Mouse (Mus musculus): ENCODE measurements around the gene Lamtor4. TPM values are rescaled to one million over a fixed set of nuclear protein-coding genes. Genes with fewer than 3 reads are reported as not detected.

The Lamtor4 gene
- total RNA-seq, 1 experiment = 87.2 TPM

DNA sequence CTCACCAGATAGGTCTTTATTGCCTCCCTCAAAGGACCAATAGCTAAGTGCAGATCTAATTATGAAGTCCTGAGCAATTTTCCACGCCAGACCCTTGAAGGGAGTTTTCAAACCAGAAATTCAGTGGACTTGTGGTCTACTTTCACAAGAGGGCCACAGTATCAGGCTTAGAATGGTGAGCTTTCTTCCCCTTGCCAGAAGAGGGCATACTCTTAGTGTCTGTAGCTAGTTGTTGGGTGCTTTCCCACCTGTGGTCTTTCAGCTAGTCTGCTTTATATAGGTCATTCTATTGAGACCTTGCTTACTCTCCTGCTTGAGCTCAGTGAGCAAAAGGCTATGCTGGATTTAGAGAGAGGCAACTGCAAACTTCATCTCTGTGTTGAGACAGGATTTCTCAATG is 28.3 kb downstream of the Lamtor4 start:
- TF ChIP-seq ZNF384 (IDR thresholded peaks at IDR 0.05; ENCODE audit: low read depth, low read length) (no peak), MAFK (IDR thresholded peaks at IDR 0.05; ENCODE audit: insufficient read depth, low read depth, low read length) (no peak), HCFC1 (IDR thresholded peaks at IDR 0.05; ENCODE audit: borderline replicate concordance, insufficient read depth, low read length) (no peak), ZC3H11A (IDR thresholded peaks at IDR 0.05; ENCODE audit: borderline replicate concordance, low read depth, low read length) (no peak), CHD2 (IDR thresholded peaks at IDR 0.05; ENCODE audit: low read depth, low read length) (no peak)
- H3K9me3 ChIP-seq (ENCODE audit: control insufficient read depth, insufficient read depth, low read depth, low read length) = no peaks in the 10 kb centered on the region
- H3K36me3 ChIP-seq (ENCODE audit: control insufficient read depth, insufficient read depth, low read length, poor library complexity, severe bottlenecking) = peaks cover 6% of the 10 kb centered on the region; the same call in 1 of the 2 replicates
- no peak for DNase-seq (ENCODE audit: low read depth, low spot score)
- no peak overlapping the region for H3K4me3 ChIP-seq (ENCODE audit: insufficient read depth in 1 of 2, low read depth in 1 of 2, low read length in 2 of 2, poor library complexity in 1 of 2, severe bottlenecking in 1 of 2)
- H3K4me1 ChIP-seq (ENCODE audit: control insufficient read depth in 2 of 2, insufficient read depth in 2 of 2, low read length in 2 of 2, poor library complexity in 1 of 2) = peaks cover 0 to 5% of the 10 kb centered on the region in 2 experiments; a peak in 1 of 4 replicates
- in situ Hi-C loops (cut with MboI; ENCODE audit: low sequenced_read_pairs in 2 of 2, unreplicated experiment in 2 of 2) = no loop called here
- H3K27ac ChIP-seq (ENCODE audit: insufficient read depth, low read depth, low read length, poor library complexity, severe bottlenecking) = no peak overlapping the region
- no peak overlapping the region for H3K9ac ChIP-seq (ENCODE audit: insufficient read depth, low read depth, low read length, poor library complexity, severe bottlenecking)

DNA sequence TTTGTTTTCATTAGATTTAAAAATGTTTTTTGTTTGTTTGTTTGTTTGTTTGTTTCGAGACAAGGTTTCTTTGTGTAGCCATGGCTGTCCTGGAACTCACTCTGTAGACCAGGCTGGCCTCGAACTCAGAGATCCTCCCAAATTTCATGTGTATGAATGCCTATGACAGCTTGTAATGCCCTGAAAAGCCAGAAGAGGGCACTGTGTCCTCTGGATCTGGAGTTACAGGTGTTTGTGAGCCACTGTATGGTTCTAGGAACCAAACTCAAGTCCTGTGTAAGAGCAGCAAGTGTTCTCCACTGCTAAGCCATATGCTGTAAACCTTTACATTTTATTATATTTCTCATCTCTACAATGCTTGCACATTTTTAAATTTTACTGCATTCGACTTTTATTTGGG is 32.6 kb downstream of the Lamtor4 start:
- H3K27ac ChIP-seq (ENCODE audit: insufficient read depth, low read depth, low read length, poor library complexity, severe bottlenecking) = no peak overlapping the region
- no peaks in the 10 kb centered on the region for H3K4me1 ChIP-seq (ENCODE audit: control insufficient read depth in 2 of 2, insufficient read depth in 2 of 2, low read length in 2 of 2, poor library complexity in 1 of 2)
- H3K9ac ChIP-seq (ENCODE audit: insufficient read depth, low read depth, low read length, poor library complexity, severe bottlenecking) = no peak overlapping the region
- H3K4me3 ChIP-seq (ENCODE audit: insufficient read depth in 1 of 2, low read depth in 1 of 2, low read length in 2 of 2, poor library complexity in 1 of 2, severe bottlenecking in 1 of 2) = no peak overlapping the region
- in situ Hi-C loops (cut with MboI; ENCODE audit: low sequenced_read_pairs in 2 of 2, unreplicated experiment in 2 of 2) = no loop called here
- DNase-seq (ENCODE audit: low read depth, low spot score) = no peak
- H3K36me3 ChIP-seq (ENCODE audit: control insufficient read depth, insufficient read depth, low read length, poor library complexity, severe bottlenecking) = peaks cover 9% of the 10 kb centered on the region
- H3K9me3 ChIP-seq (ENCODE audit: control insufficient read depth, insufficient read depth, low read depth, low read length) = no peaks in the 10 kb centered on the region
- TF ChIP-seq MAFK (IDR thresholded peaks at IDR 0.05; ENCODE audit: insufficient read depth, low read depth, low read length) (no peak), HCFC1 (IDR thresholded peaks at IDR 0.05; ENCODE audit: borderline replicate concordance, insufficient read depth, low read length) (no peak), ZNF384 (IDR thresholded peaks at IDR 0.05; ENCODE audit: low read depth, low read length) (no peak), CHD2 (IDR thresholded peaks at IDR 0.05; ENCODE audit: low read depth, low read length) (no peak), ZC3H11A (IDR thresholded peaks at IDR 0.05; ENCODE audit: borderline replicate concordance, low read depth, low read length) (no peak)

DNA sequence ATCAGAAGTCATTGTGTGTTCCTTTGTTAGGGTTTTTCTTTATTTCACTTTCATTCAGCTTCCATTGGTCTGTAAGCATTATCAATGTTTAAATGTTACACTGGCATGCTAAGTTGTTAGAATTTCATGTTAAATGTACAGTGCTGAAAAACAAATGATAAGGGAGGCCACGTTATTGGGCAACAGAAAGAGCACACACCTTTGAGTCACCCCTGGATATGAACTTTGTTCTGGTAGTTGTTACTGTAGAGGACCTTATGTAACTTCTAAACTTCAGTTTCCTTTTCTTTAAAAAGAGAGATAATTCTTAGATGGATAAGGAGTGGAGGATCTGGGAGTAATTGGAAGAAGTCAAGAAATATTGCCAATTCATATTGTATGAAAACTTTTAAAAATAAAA is 36.4 kb downstream of the Lamtor4 start:
- in situ Hi-C loops (cut with MboI; ENCODE audit: low sequenced_read_pairs in 2 of 2, unreplicated experiment in 2 of 2) = no loop called here
- TF ChIP-seq MAFK (IDR thresholded peaks at IDR 0.05; ENCODE audit: insufficient read depth, low read depth, low read length) (no peak), CHD2 (IDR thresholded peaks at IDR 0.05; ENCODE audit: low read depth, low read length) (no peak)
- Histone ChIP-seq H3K27ac (ENCODE audit: insufficient read depth, low read depth, low read length, poor library complexity, severe bottlenecking) (no peak overlapping the region), H3K4me3 (ENCODE audit: insufficient read depth in 1 of 2, low read depth in 1 of 2, low read length in 2 of 2, poor library complexity in 1 of 2, severe bottlenecking in 1 of 2) (no peak overlapping the region), H3K4me1 (ENCODE audit: control insufficient read depth in 2 of 2, insufficient read depth in 2 of 2, low read length in 2 of 2, poor library complexity in 1 of 2) (no peaks in the 10 kb centered on the region), H3K9ac (ENCODE audit: insufficient read depth, low read depth, low read length, poor library complexity, severe bottlenecking) (no peak overlapping the region), H3K9me3 (ENCODE audit: control insufficient read depth, insufficient read depth, low read depth, low read length) (no peaks in the 10 kb centered on the region), H3K36me3 (ENCODE audit: control insufficient read depth, insufficient read depth, low read length, poor library complexity, severe bottlenecking) (peaks cover 11% of the 10 kb centered on the region)
- no peak for DNase-seq (ENCODE audit: low read depth, low spot score)

DNA sequence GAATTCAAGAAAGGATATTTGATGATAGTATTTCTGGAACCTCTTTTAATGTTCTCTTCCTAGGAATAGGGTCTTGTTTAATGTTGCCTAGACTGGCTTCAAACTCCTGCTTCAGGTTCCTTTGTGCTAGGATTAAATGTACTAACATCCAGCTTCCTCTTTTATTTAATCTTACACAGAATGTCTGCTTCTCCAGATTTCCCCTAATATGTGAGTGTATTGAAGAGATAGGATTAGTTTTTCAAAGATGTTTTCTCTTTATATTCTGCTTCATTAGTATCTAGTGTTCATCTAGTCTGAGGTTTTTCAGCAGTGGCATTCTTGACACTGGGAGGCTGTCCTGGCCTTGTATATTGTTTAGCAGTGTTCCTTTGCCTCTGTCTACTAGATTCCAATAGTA is 38.9 kb downstream of the Lamtor4 start:
- Histone ChIP-seq H3K4me1 (ENCODE audit: control insufficient read depth in 2 of 2, insufficient read depth in 2 of 2, low read length in 2 of 2, poor library complexity in 1 of 2) (no peaks in the 10 kb centered on the region), H3K4me3 (ENCODE audit: insufficient read depth in 1 of 2, low read depth in 1 of 2, low read length in 2 of 2, poor library complexity in 1 of 2, severe bottlenecking in 1 of 2) (no peak overlapping the region), H3K27ac (ENCODE audit: insufficient read depth, low read depth, low read length, poor library complexity, severe bottlenecking) (no peak overlapping the region), H3K9me3 (ENCODE audit: control insufficient read depth, insufficient read depth, low read depth, low read length) (no peaks in the 10 kb centered on the region), H3K36me3 (ENCODE audit: control insufficient read depth, insufficient read depth, low read length, poor library complexity, severe bottlenecking) (peaks cover 21% of the 10 kb centered on the region), H3K9ac (ENCODE audit: insufficient read depth, low read depth, low read length, poor library complexity, severe bottlenecking) (no peak overlapping the region)
- DNase-seq (ENCODE audit: low read depth, low spot score) = no peak
- in situ Hi-C loops (cut with MboI; ENCODE audit: low sequenced_read_pairs in 2 of 2, unreplicated experiment in 2 of 2) = no loop called here
- TF ChIP-seq MAFK (IDR thresholded peaks at IDR 0.05; ENCODE audit: insufficient read depth, low read depth, low read length) (no peak), HCFC1 (IDR thresholded peaks at IDR 0.05; ENCODE audit: borderline replicate concordance, insufficient read depth, low read length) (no peak), ZC3H11A (IDR thresholded peaks at IDR 0.05; ENCODE audit: borderline replicate concordance, low read depth, low read length) (no peak), CHD2 (IDR thresholded peaks at IDR 0.05; ENCODE audit: low read depth, low read length) (no peak), ZNF384 (IDR thresholded peaks at IDR 0.05; ENCODE audit: low read depth, low read length) (no peak)

DNA sequence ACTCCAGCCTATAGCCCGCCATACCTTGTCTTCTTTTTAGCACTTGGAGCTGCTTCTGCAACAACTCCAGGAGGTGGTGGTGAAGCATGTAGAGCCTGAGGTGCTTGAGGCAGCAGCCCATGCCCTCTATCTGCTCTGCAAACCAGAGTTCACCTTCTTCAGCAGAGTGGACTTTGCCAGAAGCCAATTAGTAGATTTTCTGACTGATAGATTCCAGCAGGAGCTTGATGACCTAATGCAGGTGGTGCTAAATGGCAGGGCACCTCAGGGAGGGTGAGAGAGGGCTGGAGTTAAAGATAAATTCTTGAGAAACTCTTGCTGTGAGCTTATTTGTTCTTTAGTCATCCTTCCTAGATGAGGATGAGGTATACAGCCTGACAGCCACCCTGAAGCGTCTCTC is 44.3 kb downstream of the Lamtor4 start:
- H3K27ac ChIP-seq (ENCODE audit: insufficient read depth, low read depth, low read length, poor library complexity, severe bottlenecking) = no peak overlapping the region
- H3K9me3 ChIP-seq (ENCODE audit: control insufficient read depth, insufficient read depth, low read depth, low read length) = no peaks in the 10 kb centered on the region
- no peak overlapping the region for H3K9ac ChIP-seq (ENCODE audit: insufficient read depth, low read depth, low read length, poor library complexity, severe bottlenecking)
- no peak overlapping the region for H3K4me3 ChIP-seq (ENCODE audit: insufficient read depth in 1 of 2, low read depth in 1 of 2, low read length in 2 of 2, poor library complexity in 1 of 2, severe bottlenecking in 1 of 2)
- in situ Hi-C loops (cut with MboI; ENCODE audit: low sequenced_read_pairs in 2 of 2, unreplicated experiment in 2 of 2) = no loop called here
- no peaks in the 10 kb centered on the region for H3K4me1 ChIP-seq (ENCODE audit: control insufficient read depth in 2 of 2, insufficient read depth in 2 of 2, low read length in 2 of 2, poor library complexity in 1 of 2)
- no peak for DNase-seq (ENCODE audit: low read depth, low spot score)
- H3K36me3 ChIP-seq (ENCODE audit: control insufficient read depth, insufficient read depth, low read length, poor library complexity, severe bottlenecking) = peaks cover 45% of the 10 kb centered on the region
- no peak for TF ChIP-seq MAFK (IDR thresholded peaks at IDR 0.05; ENCODE audit: insufficient read depth, low read depth, low read length)
- no peak for TF ChIP-seq ZNF384 (IDR thresholded peaks at IDR 0.05; ENCODE audit: low read depth, low read length)
- TF ChIP-seq HCFC1 (IDR thresholded peaks at IDR 0.05; ENCODE audit: borderline replicate concordance, insufficient read depth, low read length) = no peak
- no peak for TF ChIP-seq CHD2 (IDR thresholded peaks at IDR 0.05; ENCODE audit: low read depth, low read length)
- no peak for TF ChIP-seq ZC3H11A (IDR thresholded peaks at IDR 0.05; ENCODE audit: borderline replicate concordance, low read depth, low read length)

Other genes with a start within 250 kb of the Lamtor4 start
- not detected in 2 replicates for gene Smok3a, start 234.2 kb upstream of the Lamtor4 start, total RNA-seq (2012; rRNA removed)
- gene Smok3b, start 234.1 kb upstream of the Lamtor4 start, total RNA-seq (2012; rRNA removed) = not detected in 2 replicates
- not detected in 2 replicates for gene Smok3c, start 202.3 kb upstream of the Lamtor4 start, total RNA-seq (2012; rRNA removed)
- 9.8 and 10.5 TPM in 2 replicates for gene Zkscan1, start 170.4 kb upstream of the Lamtor4 start, total RNA-seq (2012; rRNA removed)
- gene Zscan21, start 138.6 kb upstream of the Lamtor4 start, total RNA-seq (2012; rRNA removed) = 12.2 and 15.5 TPM in 2 replicates
- 3.7 and 5.3 TPM in 2 replicates for gene Zfp113, start 99.7 kb upstream of the Lamtor4 start, total RNA-seq (2012; rRNA removed)
- 98.6 and 122 TPM in 2 replicates for gene Cops6, start 94.4 kb upstream of the Lamtor4 start, total RNA-seq (2012; rRNA removed)
- gene Ap4m1, start 83.5 kb upstream of the Lamtor4 start, total RNA-seq (2012; rRNA removed) = 42.7 and 44.9 TPM in 2 replicates
- gene Mcm7, start 83.1 kb upstream of the Lamtor4 start, total RNA-seq (2012; rRNA removed) = 327 and 403 TPM in 2 replicates
- 59.3 and 81.1 TPM in 2 replicates for gene Taf6, start 68.0 kb upstream of the Lamtor4 start, total RNA-seq (2012; rRNA removed)
- gene Cnpy4, start 68.0 kb upstream of the Lamtor4 start, total RNA-seq (2012; rRNA removed) = 43.5 and 59.5 TPM in 2 replicates
- gene Mblac1, start 61.2 kb upstream of the Lamtor4 start, total RNA-seq (2012; rRNA removed) = 2.5 and 3.1 TPM in 2 replicates
- gene Nxpe5, start 29.6 kb upstream of the Lamtor4 start, total RNA-seq (2012; rRNA removed) = 0.09 TPM in 1 of 2 replicates, not detected in the other
- 13.7 and 16.2 TPM in 2 replicates for gene BC037034, start 8.6 kb downstream of the Lamtor4 start, total RNA-seq (2012; rRNA removed)
- 0.58 and 0.94 TPM in 2 replicates for gene Gal3st4, start 17.4 kb downstream of the Lamtor4 start, total RNA-seq (2012; rRNA removed)
- not detected in 2 replicates for gene Gm43720, start 24.5 kb downstream of the Lamtor4 start, total RNA-seq (2012; rRNA removed)
- gene Gpc2, start 24.5 kb downstream of the Lamtor4 start, total RNA-seq (2012; rRNA removed) = 14.9 and 20.2 TPM in 2 replicates
- gene Stag3, start 24.8 kb downstream of the Lamtor4 start, total RNA-seq (2012; rRNA removed) = 101 and 108 TPM in 2 replicates
- 1.2 TPM in 2 replicates for gene Pvrig, start 86.5 kb downstream of the Lamtor4 start, total RNA-seq (2012; rRNA removed)
- gene Zfp157, start 186.0 kb downstream of the Lamtor4 start, total RNA-seq (2012; rRNA removed) = 12.9 and 14.9 TPM in 2 replicates